8 mouse cellular contexts compared by ENCODE assay signal in the genomic region with DNA sequence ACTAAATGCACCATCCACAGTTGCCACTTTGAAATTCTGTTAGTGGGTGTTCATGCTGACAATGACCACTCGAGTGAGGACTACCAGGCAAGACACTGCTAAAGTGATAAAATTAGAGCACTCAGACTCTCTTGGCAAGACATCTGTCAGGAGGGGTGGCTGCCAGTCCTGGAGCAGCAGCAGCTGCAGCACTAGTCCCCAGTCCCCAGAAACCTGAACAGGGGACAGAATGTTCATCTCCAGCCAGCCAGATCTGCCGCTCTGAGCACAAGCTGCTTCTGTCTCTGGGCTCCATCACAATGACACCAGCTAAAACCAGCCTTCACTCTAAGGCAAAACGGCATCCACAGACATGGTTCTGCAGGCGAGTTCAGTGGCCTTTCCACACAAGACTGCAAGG. TPM values are rescaled to one million over a fixed set of nuclear protein-coding genes. Genes with fewer than 3 reads are reported as not detected.
DNase-seq lines count a peak whose midpoint lies in the region; ATAC-seq lines count a peak whose summit lies in the region.
"Had no signal": no experiment of that assay in that cellular context is flagged by ENCODE, and none has a peak within 500 bp of the region (broad histone marks: within the 10 kb centered on the region; RNA-seq: fewer than 3 reads in every experiment).

No protein-coding gene starts in this region.

- no peaks in the 10 kb centered on the region for H3K9me3 ChIP-seq in midbrain, embryonic 15.5 days
- H3K9me3 ChIP-seq in midbrain, embryonic 11.5 days (ENCODE audit: control insufficient read depth, low read length): no peaks in the 10 kb centered on the region
- H3K9me3 ChIP-seq: midbrain, embryonic 12.5 days had no signal

- no peak overlapping the region for H3K4me3 ChIP-seq in midbrain, embryonic 15.5 days
- H3K4me3 ChIP-seq in midbrain, embryonic 11.5 days (ENCODE audit: low read depth, low read length): no peak overlapping the region
- H3K4me3 ChIP-seq: midbrain, embryonic 12.5 days had no signal

- H3K4me2 ChIP-seq in midbrain, embryonic 15.5 days: no peak overlapping the region
- no peak overlapping the region for H3K4me2 ChIP-seq in midbrain, embryonic 11.5 days
- H3K4me2 ChIP-seq: midbrain, embryonic 12.5 days had no signal

- no peak overlapping the region for H3K27ac ChIP-seq in midbrain, embryonic 15.5 days
- H3K27ac ChIP-seq in midbrain, embryonic 11.5 days (ENCODE audit: low read depth, low read length): no peak overlapping the region
- H3K27ac ChIP-seq: midbrain, embryonic 12.5 days had no signal

- H3K9ac ChIP-seq in midbrain, embryonic 15.5 days: no peak overlapping the region
- no peak overlapping the region for H3K9ac ChIP-seq in midbrain, embryonic 11.5 days (ENCODE audit: low read length)
- H3K9ac ChIP-seq: midbrain, embryonic 12.5 days had no signal

- H3K36me3 ChIP-seq in midbrain, embryonic 15.5 days (replicated peaks): no peaks in the 10 kb centered on the region
- H3K36me3 ChIP-seq in midbrain, embryonic 11.5 days (ENCODE audit: control insufficient read depth, insufficient read depth, low read length): no peaks in the 10 kb centered on the region; the same call in 1 of the 2 replicates

- no peaks in the 10 kb centered on the region for H3K27me3 ChIP-seq in midbrain, embryonic 15.5 days (replicated peaks)
- no peaks in the 10 kb centered on the region for H3K27me3 ChIP-seq in midbrain, embryonic 11.5 days (ENCODE audit: control insufficient read depth, insufficient read depth, low read length)
- H3K27me3 ChIP-seq: midbrain, embryonic 12.5 days had no signal

- WGBS in midbrain, embryonic 15.5 days: 81% methylated on average over 4 of the region's 4 CpGs
- WGBS in midbrain, embryonic 11.5 days: 87% methylated on average over 4 of the region's 4 CpGs

- peak; percentile 26; the same call in 1 of the 2 replicates for ATAC-seq in midbrain, embryonic 15.5 days (replicated peaks)
- ATAC-seq in midbrain, embryonic 11.5 days (ENCODE audit: low FRiP score): no peak
- ATAC-seq in activated CD4-positive, CD25-positive, alpha-beta regulatory T cell, adult 4 months: no peak

- peaks cover 7% of the 10 kb centered on the region; the same call in 1 of the 2 replicates for H3K4me1 ChIP-seq in midbrain, embryonic 15.5 days
- H3K4me1 ChIP-seq in midbrain, embryonic 11.5 days (ENCODE audit: control insufficient read depth, insufficient read depth, low read length): no peaks in the 10 kb centered on the region
- H3K4me1 ChIP-seq: midbrain, embryonic 12.5 days had no signal

- DNase-seq in midbrain, embryonic 11.5 days (ENCODE audit: low spot score, missing footprints): no peak
- DNase-seq in frontal cortex, postnatal 25 days (ENCODE audit: low spot score in 2 of 2): peak; percentile 38 to 45
- DNase-seq in layer of hippocampus, adult 11-12 months (ENCODE audit: low spot score): peak; percentile 45
- peak; percentile 65 for DNase-seq in right cerebral cortex, postnatal 25 days
- no peak for DNase-seq in thymus, postnatal 10 days (ENCODE audit: low spot score in 2 of 2)

RNA-seq across cellular contexts. Expression of gene Ube2e1, which starts 28.4 kb away (rescaled TPM):
- polyA plus RNA-seq in midbrain, embryonic 15.5 days (2015; fragmentation: Nextera tagmentation; extraction: Ambion mirVana): 198 and 205 TPM in 2 replicates
- polyA plus RNA-seq in midbrain, embryonic 11.5 days (2014; fragmentation: Nextera tagmentation; extraction: Ambion mirVana): 74.6 and 76.2 TPM in 2 replicates
- polyA plus RNA-seq in activated CD4-positive, CD25-positive, alpha-beta regulatory T cell, adult 4 months (2017; shearing (Covaris generic)): 10 to 100 TPM; 31.1 to 63.4 TPM

RNA-seq across cellular contexts. Expression of gene Rpl15, which starts 32.1 kb away (rescaled TPM):
- polyA plus RNA-seq in midbrain, embryonic 15.5 days (2015; fragmentation: Nextera tagmentation; extraction: Ambion mirVana): 245 and 257 TPM in 2 replicates
- 403 and 466 TPM in 2 replicates for polyA plus RNA-seq in midbrain, embryonic 11.5 days (2014; fragmentation: Nextera tagmentation; extraction: Ambion mirVana)
- 1,000 to 10,000 TPM; 1,091 to 1,098 TPM for polyA plus RNA-seq in activated CD4-positive, CD25-positive, alpha-beta regulatory T cell, adult 4 months (2017; shearing (Covaris generic))

RNA-seq across cellular contexts. Expression of gene Nkiras1, which starts 32.3 kb away (rescaled TPM):
- 45.3 and 47.3 TPM in 2 replicates for polyA plus RNA-seq in midbrain, embryonic 15.5 days (2015; fragmentation: Nextera tagmentation; extraction: Ambion mirVana)
- polyA plus RNA-seq in midbrain, embryonic 11.5 days (2014; fragmentation: Nextera tagmentation; extraction: Ambion mirVana): 11.1 and 12.9 TPM in 2 replicates
- 10 to 100 TPM; 27.5 to 30.6 TPM for polyA plus RNA-seq in activated CD4-positive, CD25-positive, alpha-beta regulatory T cell, adult 4 months (2017; shearing (Covaris generic))

Comparison
In these comparisons a context has a peak if more than half of its experiments do, and no peak if none do; other contexts are left out.
1. DNase-seq: peak in frontal cortex, postnatal 25 days (2 of 2), layer of hippocampus, adult 11-12 months (single experiment) and right cerebral cortex, postnatal 25 days (single experiment); none in midbrain, embryonic 11.5 days (single experiment) and thymus, postnatal 10 days (0 of 2).